Mouse (Mus musculus) megakaryocyte progenitor cell, adult 5-6 weeks (primary cell): ENCODE measurements around the gene Jak2. TPM values are rescaled to one million over a fixed set of nuclear protein-coding genes. Genes with fewer than 3 reads are reported as not detected.

Experiments
- ATAC-seq: replicated peaks from 2 replicates; pipeline ENCODE4 v1.8.0; 2016; ENCODE audit warnings: mild to moderate bottlenecking, moderate TSS enrichment, inconsistent platforms; ENCODE audit not compliant: poor library complexity
- total RNA-seq, 2 experiments: library from RNA; stranded (forward) in 1 of 2; stranded (reverse) in 1 of 2; fragments of 157-497, 149-512 nt in 1 of 2; fragments of 200-1000 nt in 1 of 2; gene quantifications; 2 replicates each; pipeline versions ENCODE4 v1.2.3 to v1.2.4; 2015 to 2017

The Jak2 gene
- total RNA-seq, 2 experiments from 2014 or later: 36.7 to 41.7 TPM

DNA sequence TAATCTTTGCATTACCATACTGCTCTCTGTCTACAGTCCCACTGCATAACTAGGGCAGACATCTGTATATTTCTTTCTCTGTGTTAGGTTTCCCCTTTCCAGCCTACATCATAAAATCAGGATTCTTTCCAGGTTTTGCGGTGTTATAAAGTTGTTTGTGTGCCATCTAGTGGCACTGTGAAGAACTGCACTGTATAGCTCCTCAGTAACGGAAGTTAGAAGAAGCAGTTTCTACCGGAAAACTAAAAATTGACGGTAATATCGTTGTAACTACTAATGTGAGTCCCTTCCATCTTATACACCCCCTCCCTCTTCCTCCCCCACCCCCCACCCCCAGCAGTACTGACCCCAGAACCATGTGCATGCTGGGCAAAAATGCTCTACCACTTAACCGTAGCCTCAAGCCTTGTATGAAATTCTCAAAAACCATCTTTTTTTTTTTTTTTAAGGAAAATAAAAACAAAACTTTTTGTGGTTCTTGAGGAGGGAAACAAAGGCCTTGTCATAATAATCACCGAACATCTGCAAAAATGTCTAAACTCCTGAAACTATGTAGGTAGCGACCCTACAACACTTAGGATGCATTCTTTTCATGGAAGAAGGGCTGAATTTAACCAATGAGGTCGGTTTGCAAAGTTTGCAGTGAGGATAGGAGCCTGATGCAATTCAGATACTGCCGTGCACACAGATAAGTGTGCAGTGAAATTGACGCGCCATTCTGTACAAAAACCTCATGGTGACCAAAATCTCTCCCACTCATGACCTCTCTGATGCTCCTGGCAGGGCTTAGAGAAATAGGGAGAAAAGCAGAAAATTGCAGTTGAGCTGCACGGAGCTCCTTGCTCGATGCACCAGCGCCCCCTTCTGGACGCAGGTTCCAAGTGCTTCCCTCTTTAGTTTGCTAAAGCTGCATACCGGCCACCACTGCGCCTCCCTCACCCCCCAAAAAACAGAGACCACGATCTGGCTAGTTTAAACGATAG lies 103.6 kb downstream of the Jak2 start:
- ATAC-seq: peak; percentile 98

GRCm38 (mm10) chr19:29356281-29356680 lies 104.7 kb downstream of the Jak2 start:
- ATAC-seq: no peak

- ATAC-seq: no peak
Observed at GRCm38 (mm10) chr19:29360251-29360650, 108.6 kb downstream of the Jak2 start.

GRCm38 (mm10) chr19:29361468-29362130 lies 110.0 kb downstream of the Jak2 start:
- peak; percentile 99 for ATAC-seq

GRCm38 (mm10) chr19:29362173-29362930 lies 110.7 kb downstream of the Jak2 start:
- no peak for ATAC-seq

Other genes with a start within 250 kb of the Jak2 start
- gene Ak3, start 203.9 kb upstream of the Jak2 start, total RNA-seq (2015): 41.5 and 50.1 TPM in 2 replicates
- 22.3 and 29.4 TPM in 2 replicates for gene Ak3, start 203.9 kb upstream of the Jak2 start, total RNA-seq (2017)
- 29.0 and 36.9 TPM in 2 replicates for gene Rcl1, start 150.5 kb upstream of the Jak2 start, total RNA-seq (2015)
- gene Rcl1, start 150.5 kb upstream of the Jak2 start, total RNA-seq (2017): 55.3 and 76.6 TPM in 2 replicates
- 2.3 and 3.7 TPM in 2 replicates for gene Insl6, start 73.5 kb downstream of the Jak2 start, total RNA-seq (2015)
- 1.1 and 1.7 TPM in 2 replicates for gene Insl6, start 73.5 kb downstream of the Jak2 start, total RNA-seq (2017)
- gene Rln1, start 82.8 kb downstream of the Jak2 start, total RNA-seq (2015): not detected in 2 replicates
- gene Rln1, start 82.8 kb downstream of the Jak2 start, total RNA-seq (2017): not detected in 2 replicates
- gene Plgrkt, start 115.6 kb downstream of the Jak2 start, total RNA-seq (2015): 76.3 and 104 TPM in 2 replicates
- 69.7 and 79.1 TPM in 2 replicates for gene Plgrkt, start 115.6 kb downstream of the Jak2 start, total RNA-seq (2017)
- gene Cd274, start 115.6 kb downstream of the Jak2 start, total RNA-seq (2015): 7.7 and 12.5 TPM in 2 replicates
- 4.3 and 5.8 TPM in 2 replicates for gene Cd274, start 115.6 kb downstream of the Jak2 start, total RNA-seq (2017)
- not detected in 2 replicates for gene Pdcd1lg2, start 159.1 kb downstream of the Jak2 start, total RNA-seq (2015)
- not detected in 2 replicates for gene Pdcd1lg2, start 159.1 kb downstream of the Jak2 start, total RNA-seq (2017)